Mouse (Mus musculus): ENCODE results near the gene Pltp.

GRCm38 (mm10) chr2:164803201-164803920 lies 54.1 kb downstream of the Pltp start:
- TF ChIP-seq CTCF (IDR thresholded peaks at IDR 0.05; ENCODE audit: control insufficient read depth, insufficient read depth, insufficient replicate concordance, low read depth, low read length) (no peak), POLR2A (IDR thresholded peaks at IDR 0.05; ENCODE audit: control insufficient read depth, low read depth, low read length) (no peak)
